Mouse (Mus musculus): ENCODE results near the gene Scn1b. TPM values are rescaled to one million over a fixed set of nuclear protein-coding genes. Genes with fewer than 3 reads are reported as not detected.

Gene Scn1b
- polyA plus RNA-seq, 1 experiment = 41.6 TPM

DNA sequence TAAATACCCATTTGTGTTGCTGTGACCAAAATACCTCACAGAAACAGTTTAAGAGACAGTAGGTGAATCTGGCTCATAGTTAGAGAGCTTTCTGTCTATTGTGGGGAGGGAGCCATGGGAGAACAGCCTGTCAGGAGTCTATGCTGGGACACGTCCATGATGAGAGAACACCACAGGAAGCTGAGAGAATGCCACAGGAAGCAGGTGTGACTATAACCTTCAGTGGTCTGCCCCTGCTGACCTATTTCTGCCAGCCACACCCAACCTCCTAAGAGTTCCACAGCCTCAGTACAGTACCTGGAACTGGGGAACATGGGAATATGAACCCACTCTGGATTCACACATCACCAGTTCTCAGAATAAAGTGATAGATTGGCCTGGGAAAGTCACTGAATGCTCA is 37.9 kb upstream of the Scn1b start:
- H3K4me1 ChIP-seq (ENCODE audit: control insufficient read depth, insufficient read depth, insufficient read length) = peaks cover 22% of the 10 kb centered on the region
- no peaks in the 10 kb centered on the region for H3K27me3 ChIP-seq (ENCODE audit: control insufficient read depth, insufficient read depth, low read length)
- no peak for DNase-seq (ENCODE audit: low read depth in 1 of 2, low spot score in 2 of 2)
- no peak for TF ChIP-seq POLR2A (IDR thresholded peaks at IDR 0.05; ENCODE audit: low read depth, low read length)
- TF ChIP-seq CTCF (IDR thresholded peaks at IDR 0.05; ENCODE audit: extremely low read depth, insufficient read depth, insufficient read length, insufficient replicate concordance) = no peak
- 14% methylated on average over 1 of the region's 1 CpGs for WGBS
- no peak overlapping the region for H3K27ac ChIP-seq (ENCODE audit: insufficient read depth, low read length)
- no peak overlapping the region for H3K4me3 ChIP-seq (ENCODE audit: extremely low read depth, insufficient read depth, insufficient read length)
- no peaks in the 10 kb centered on the region for H3K36me3 ChIP-seq (ENCODE audit: control insufficient read depth, insufficient read depth, low read length)

DNA sequence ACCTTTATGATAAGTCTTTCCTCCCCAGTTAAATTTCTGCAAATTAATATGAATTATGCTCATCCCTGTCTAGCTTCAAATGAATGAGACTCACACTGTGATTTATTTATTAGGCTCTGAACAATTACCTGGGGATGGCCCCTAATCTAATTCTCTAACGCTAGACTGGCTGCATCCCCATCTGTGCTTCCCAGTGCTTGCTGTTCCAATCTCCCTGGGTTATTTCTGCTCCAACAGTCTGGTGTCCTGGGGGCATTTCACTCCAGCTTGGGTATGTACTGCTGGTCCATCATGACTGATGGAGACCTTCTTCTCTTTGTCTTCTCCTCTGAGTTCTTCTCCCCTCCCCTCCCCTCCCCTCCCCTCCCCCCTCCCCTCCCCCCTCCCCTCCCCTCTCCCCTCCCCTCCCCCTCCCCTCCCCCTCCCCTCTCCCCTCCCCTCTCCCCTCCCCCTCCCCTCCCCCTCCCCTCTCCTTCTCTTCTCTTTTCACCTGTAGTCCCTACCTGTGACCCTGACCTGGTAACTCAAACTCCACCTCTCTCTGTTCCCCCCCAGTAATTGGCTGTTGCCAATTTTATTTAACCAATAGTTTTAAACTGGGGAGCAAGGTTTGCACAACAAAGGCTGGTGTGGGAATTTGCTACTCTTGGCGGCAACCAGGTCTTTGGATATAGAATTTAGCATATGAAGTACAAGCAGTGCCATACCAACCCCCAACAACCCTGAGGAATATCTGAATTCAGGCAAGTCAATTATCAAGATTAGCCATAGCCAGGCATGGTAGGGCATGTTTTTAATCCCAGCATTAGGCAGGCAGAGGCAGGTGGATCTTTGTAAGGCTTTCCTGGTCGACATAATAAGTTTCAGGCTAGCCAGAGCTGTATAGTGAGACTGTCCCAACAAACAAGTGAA is 37.1 kb upstream of the Scn1b start:
- DNase-seq (ENCODE audit: low read depth in 1 of 2, low spot score in 2 of 2) = no peak
- no peak overlapping the region for H3K27ac ChIP-seq (ENCODE audit: insufficient read depth, low read length)
- TF ChIP-seq CTCF (IDR thresholded peaks at IDR 0.05; ENCODE audit: extremely low read depth, insufficient read depth, insufficient read length, insufficient replicate concordance) = no peak
- no peak for TF ChIP-seq POLR2A (IDR thresholded peaks at IDR 0.05; ENCODE audit: low read depth, low read length)
- peaks cover 22% of the 10 kb centered on the region for H3K4me1 ChIP-seq (ENCODE audit: control insufficient read depth, insufficient read depth, insufficient read length)
- no peak overlapping the region for H3K4me3 ChIP-seq (ENCODE audit: extremely low read depth, insufficient read depth, insufficient read length)
- 79% methylated on average over 3 of the region's 3 CpGs for WGBS
- no peaks in the 10 kb centered on the region for H3K27me3 ChIP-seq (ENCODE audit: control insufficient read depth, insufficient read depth, low read length)
- H3K36me3 ChIP-seq (ENCODE audit: control insufficient read depth, insufficient read depth, low read length) = no peaks in the 10 kb centered on the region

DNA sequence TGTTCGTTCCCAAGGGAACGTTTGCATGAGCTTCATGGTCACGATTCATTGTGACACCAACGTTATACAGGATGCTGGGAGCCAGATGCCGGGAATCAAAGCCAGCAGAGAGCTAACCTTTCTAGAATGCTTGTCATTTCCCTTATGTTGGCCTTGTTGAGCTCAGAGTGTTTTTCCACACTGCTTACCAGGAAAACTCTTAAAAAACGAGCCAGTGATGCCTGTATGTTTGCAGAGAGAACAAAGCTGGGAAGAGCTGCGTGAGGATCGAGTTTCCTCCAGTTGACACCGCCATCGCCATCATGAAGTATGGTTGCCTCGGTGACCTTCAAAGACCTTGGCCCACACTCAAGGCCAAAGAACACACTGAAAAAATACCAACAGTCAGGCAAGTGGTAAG is 35.5 kb upstream of the Scn1b start:
- Histone ChIP-seq H3K36me3 (ENCODE audit: control insufficient read depth, insufficient read depth, low read length) (no peaks in the 10 kb centered on the region), H3K27me3 (ENCODE audit: control insufficient read depth, insufficient read depth, low read length) (no peaks in the 10 kb centered on the region), H3K4me3 (ENCODE audit: extremely low read depth, insufficient read depth, insufficient read length) (no peak overlapping the region), H3K27ac (ENCODE audit: insufficient read depth, low read length) (peak overlapping the region; percentile 90), H3K4me1 (ENCODE audit: control insufficient read depth, insufficient read depth, insufficient read length) (peaks cover 22% of the 10 kb centered on the region)
- WGBS = 73% methylated on average over 11 of the region's 11 CpGs
- TF ChIP-seq POLR2A (IDR thresholded peaks at IDR 0.05; ENCODE audit: low read depth, low read length) (no peak), CTCF (IDR thresholded peaks at IDR 0.05; ENCODE audit: extremely low read depth, insufficient read depth, insufficient read length, insufficient replicate concordance) (no peak)
- DNase-seq (ENCODE audit: low read depth in 1 of 2, low spot score in 2 of 2) = no peak

DNA sequence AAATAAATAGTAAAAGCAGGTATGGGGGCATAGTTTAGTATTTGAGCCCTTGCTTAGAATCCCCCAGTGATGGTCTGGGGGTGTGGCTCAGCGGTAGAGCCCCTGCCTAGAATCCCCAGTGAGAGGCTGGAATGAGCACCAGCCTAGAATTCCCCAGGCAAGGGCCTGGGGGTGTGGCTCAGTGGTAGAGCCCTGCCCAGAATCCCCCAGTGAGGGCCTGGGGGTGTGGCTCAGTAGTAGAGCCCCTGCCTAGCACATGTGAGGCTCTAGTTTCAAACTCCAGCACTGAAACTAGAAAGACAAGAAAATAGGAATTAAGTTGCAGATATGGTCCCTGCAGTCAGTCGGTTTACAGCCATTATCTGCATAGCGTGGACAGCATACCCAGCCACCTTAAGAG is 35.0 kb upstream of the Scn1b start:
- Histone ChIP-seq H3K27ac (ENCODE audit: insufficient read depth, low read length) (peak overlapping the region; percentile 90), H3K27me3 (ENCODE audit: control insufficient read depth, insufficient read depth, low read length) (no peaks in the 10 kb centered on the region), H3K4me3 (ENCODE audit: extremely low read depth, insufficient read depth, insufficient read length) (no peak overlapping the region), H3K36me3 (ENCODE audit: control insufficient read depth, insufficient read depth, low read length) (no peaks in the 10 kb centered on the region), H3K4me1 (ENCODE audit: control insufficient read depth, insufficient read depth, insufficient read length) (peaks cover 23% of the 10 kb centered on the region)
- TF ChIP-seq CTCF (IDR thresholded peaks at IDR 0.05; ENCODE audit: extremely low read depth, insufficient read depth, insufficient read length, insufficient replicate concordance) (no peak), POLR2A (IDR thresholded peaks at IDR 0.05; ENCODE audit: low read depth, low read length) (no peak)
- WGBS = 61% methylated on average over 3 of the region's 3 CpGs
- DNase-seq (ENCODE audit: low read depth in 1 of 2, low spot score in 2 of 2) = no peak

DNA sequence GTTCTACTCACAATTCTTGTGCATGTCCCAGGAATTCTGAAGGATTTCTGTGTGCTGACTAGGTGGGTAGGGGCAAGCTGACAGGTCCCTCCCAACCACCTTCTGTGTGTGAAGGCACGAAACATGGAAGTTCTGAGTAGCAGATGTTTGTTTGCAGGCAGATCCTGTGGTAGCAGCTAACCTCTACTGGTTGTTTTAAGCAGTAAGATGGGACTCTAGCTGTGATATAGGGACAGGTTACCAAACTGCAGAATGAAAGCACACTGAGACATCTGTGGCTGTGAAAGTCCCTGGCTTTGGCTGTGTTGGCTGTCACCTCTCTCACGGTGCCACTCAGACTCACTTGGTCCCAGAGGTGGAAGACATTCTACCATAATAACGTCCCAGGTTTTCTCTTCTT is 34.4 kb upstream of the Scn1b start:
- H3K36me3 ChIP-seq (ENCODE audit: control insufficient read depth, insufficient read depth, low read length) = no peaks in the 10 kb centered on the region
- TF ChIP-seq POLR2A (IDR thresholded peaks at IDR 0.05; ENCODE audit: low read depth, low read length) (no peak), CTCF (IDR thresholded peaks at IDR 0.05; ENCODE audit: extremely low read depth, insufficient read depth, insufficient read length, insufficient replicate concordance) (no peak)
- peaks cover 26% of the 10 kb centered on the region for H3K4me1 ChIP-seq (ENCODE audit: control insufficient read depth, insufficient read depth, insufficient read length)
- no peak for DNase-seq (ENCODE audit: low read depth in 1 of 2, low spot score in 2 of 2)
- H3K4me3 ChIP-seq (ENCODE audit: extremely low read depth, insufficient read depth, insufficient read length) = no peak overlapping the region
- 34% methylated on average over 3 of the region's 3 CpGs for WGBS
- H3K27ac ChIP-seq (ENCODE audit: insufficient read depth, low read length) = peak overlapping the region; percentile 90
- no peaks in the 10 kb centered on the region for H3K27me3 ChIP-seq (ENCODE audit: control insufficient read depth, insufficient read depth, low read length)

DNA sequence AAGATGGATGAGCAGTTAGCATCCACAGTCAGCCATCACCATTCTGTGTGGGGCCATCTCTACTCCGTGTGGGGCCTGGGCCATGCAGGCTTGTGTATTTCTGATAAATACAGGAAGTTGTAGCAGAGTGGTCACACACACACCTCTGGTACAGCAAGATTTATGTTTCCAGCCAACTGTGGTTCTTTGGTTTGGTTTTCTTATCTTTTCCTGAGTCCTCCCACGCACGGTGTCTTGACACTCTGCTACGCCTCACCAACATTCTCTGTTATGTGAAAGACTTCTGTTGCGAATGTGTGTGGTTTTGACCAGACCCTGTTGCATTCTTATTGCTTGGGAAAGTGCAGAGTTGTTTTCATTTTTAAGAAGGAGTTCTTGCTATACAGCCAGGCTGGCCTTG is 34.0 kb upstream of the Scn1b start:
- Histone ChIP-seq H3K27me3 (ENCODE audit: control insufficient read depth, insufficient read depth, low read length) (no peaks in the 10 kb centered on the region), H3K36me3 (ENCODE audit: control insufficient read depth, insufficient read depth, low read length) (no peaks in the 10 kb centered on the region), H3K4me3 (ENCODE audit: extremely low read depth, insufficient read depth, insufficient read length) (no peak overlapping the region), H3K4me1 (ENCODE audit: control insufficient read depth, insufficient read depth, insufficient read length) (peaks cover 29% of the 10 kb centered on the region), H3K27ac (ENCODE audit: insufficient read depth, low read length) (peak overlapping the region; percentile 90)
- TF ChIP-seq POLR2A (IDR thresholded peaks at IDR 0.05; ENCODE audit: low read depth, low read length) = no peak
- TF ChIP-seq CTCF (IDR thresholded peaks at IDR 0.05; ENCODE audit: extremely low read depth, insufficient read depth, insufficient read length, insufficient replicate concordance) = no peak
- DNase-seq (ENCODE audit: low read depth in 1 of 2, low spot score in 2 of 2) = peak in 1 of 2 experiments; percentile 59
- 14% methylated on average over 5 of the region's 5 CpGs for WGBS
